Mouse (Mus musculus) myocyte (in vitro differentiated cells): Measurements from ENCODE around the gene Kalrn.

ENCODE experiments used
- CEBPB ChIP-seq: IDR thresholded peaks from 2 replicates; pipeline ENCODE4 v1.6.1; 2011; ENCODE audit warnings: mild to moderate bottlenecking, moderate library complexity; ENCODE audit not compliant: poor library complexity, insufficient read depth, severe bottlenecking
- E2F4 ChIP-seq: IDR thresholded peaks from one replicate; pipeline ENCODE4 v1.6.1; 2011; ENCODE audit warnings: mild to moderate bottlenecking, control low read depth, moderate library complexity; ENCODE audit not compliant: insufficient read depth
- MAX ChIP-seq: IDR thresholded peaks from one replicate; pipeline ENCODE4 v1.6.1; 2011; ENCODE audit warnings: low read depth, mild to moderate bottlenecking, control low read depth
- MYOD1 ChIP-seq, 3 experiments: IDR thresholded peaks; one replicate each; pipeline ENCODE4 v1.6.1; 2011; ENCODE audit warnings: control low read depth in 2 of 3, low read depth in 2 of 3, mild to moderate bottlenecking in 2 of 3, moderate library complexity in 1 of 3; ENCODE audit not compliant: insufficient read length in 2 of 3, control insufficient read depth in 1 of 3
- MYOG ChIP-seq, 3 experiments: IDR thresholded peaks; one replicate each; pipeline ENCODE4 v1.6.1; 2011; ENCODE audit warnings: control low read depth in 2 of 3, low read depth in 2 of 3, mild to moderate bottlenecking in 2 of 3; ENCODE audit not compliant: insufficient read length in 2 of 3, control insufficient read depth in 1 of 3, insufficient read depth in 1 of 3
- POLR2A ChIP-seq: IDR thresholded peaks from one replicate; pipeline ENCODE4 v1.6.1; 2011; ENCODE audit warnings: low read depth, mild to moderate bottlenecking, control low read depth, moderate library complexity; ENCODE audit not compliant: insufficient read length
- POLR2AphosphoS2 ChIP-seq: IDR thresholded peaks from one replicate; pipeline ENCODE4 v1.6.1; 2011; ENCODE audit warnings: low read depth, control low read depth; ENCODE audit not compliant: insufficient read length
- SRF ChIP-seq: IDR thresholded peaks from one replicate; pipeline ENCODE4 v1.6.1; 2011; ENCODE audit warnings: low read depth; ENCODE audit not compliant: control insufficient read depth, insufficient read length
- TCF12 ChIP-seq: IDR thresholded peaks from one replicate; pipeline ENCODE4 v1.6.1; 2011; ENCODE audit warnings: mild to moderate bottlenecking, control low read depth; ENCODE audit not compliant: poor library complexity, insufficient read depth, severe bottlenecking
- TCF3 ChIP-seq: IDR thresholded peaks from one replicate; pipeline ENCODE4 v1.6.1; 2011; ENCODE audit warnings: low read depth, control low read depth; ENCODE audit not compliant: insufficient read length
- USF1 ChIP-seq: IDR thresholded peaks from one replicate; pipeline ENCODE4 v1.6.1; 2011; ENCODE audit warnings: low read depth, mild to moderate bottlenecking, control low read depth, moderate library complexity

DNA sequence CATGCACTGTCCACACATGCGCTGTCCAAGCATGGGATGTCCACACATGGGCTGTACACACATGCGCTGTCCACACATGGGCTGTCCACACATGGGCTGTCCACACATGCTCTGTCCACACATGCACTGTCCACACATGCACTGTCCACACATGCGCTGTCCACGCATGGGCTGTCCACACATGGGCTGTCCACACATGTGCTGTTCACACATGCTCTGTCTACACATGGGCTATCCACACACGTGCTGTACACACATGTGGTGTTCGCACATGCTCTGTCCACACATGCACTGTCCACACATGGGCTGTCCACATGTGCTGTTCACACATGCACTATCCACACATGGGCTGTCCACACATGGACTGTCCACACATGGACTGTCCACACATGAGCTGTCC lies 589.6 kb downstream of the Kalrn start:
- TF ChIP-seq USF1 (no peak), POLR2A (no peak), TCF3 (no peak), E2F4 (no peak), TCF12 (no peak), MAX (no peak), MYOD1 (IDR thresholded peaks at IDR 0.05; ENCODE audit: control insufficient read depth in 1 of 3, insufficient read length in 2 of 3, low read depth in 2 of 3) (no peak), POLR2AphosphoS2 (no peak), MYOG (IDR thresholded peaks at IDR 0.05; ENCODE audit: control insufficient read depth in 1 of 3, insufficient read depth in 1 of 3, insufficient read length in 2 of 3, low read depth in 2 of 3) (no peak), CEBPB (no peak), SRF (no peak)
